Mouse (Mus musculus) heart, postnatal 10 days (tissue): ENCODE measurements around the gene Tespa1. TPM values are rescaled to one million over a fixed set of nuclear protein-coding genes. Genes with fewer than 3 reads are reported as not detected.
A peak's percentile ranks its signal among the peaks of the same experiment; 100 is the strongest.
"Not testable (repeated sequence)": the region's sequence is repeated elsewhere in the genome, so short reads cannot be mapped to it uniquely, and the experiment has no call there.

Source experiments
- DNase-seq, 2 experiments: peaks; one replicate each; pipeline ENCODE4 v3.0.0; 2021
- intact Hi-C: fragments of 180-260 bp; cut with DNase I; formaldehyde crosslinking; loops from one replicate; pipeline ENCODE4 v1.15.1; 2025
- total RNA-seq, 2 experiments: library from RNA; stranded (reverse); gene quantifications; 2 replicates each; pipeline ENCODE4 v1.2.3; 2021

Tespa1 gene
- under 1 TPM; 0.40 to 0.72 TPM for total RNA-seq

GRCm38 (mm10) chr10:130322637-130323036 is at the start of gene Tespa1:
Tespa1 (plus strand) TSS chr10:130322870.
- no peak for DNase-seq
- intact Hi-C loops: no loop called here

DNA sequence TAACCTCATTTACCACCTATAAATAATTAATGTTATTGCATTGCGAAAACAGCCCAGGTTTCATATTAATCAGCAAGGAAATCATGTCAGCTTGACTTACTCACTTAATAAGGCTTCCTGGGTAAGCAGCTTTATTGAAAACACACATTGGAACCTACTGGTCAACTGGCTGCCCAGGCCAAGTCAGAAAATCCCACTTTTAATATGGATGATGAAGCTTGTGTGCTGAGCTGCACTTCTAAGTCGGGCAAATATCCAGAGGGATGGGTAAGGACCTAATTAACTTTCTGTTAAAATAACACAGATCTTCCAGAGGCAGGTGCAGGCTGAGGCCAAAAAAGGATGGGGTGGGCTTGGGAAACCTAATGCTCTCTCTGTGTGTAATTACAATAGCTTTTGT is 46.9 kb upstream of the Tespa1 start:
- no peak for DNase-seq
- intact Hi-C loops: no loop called here

- DNase-seq: no peak
- intact Hi-C loops: no loop called here
These were observed 46.2 kb upstream of the Tespa1 start for GRCm38 (mm10) chr10:130276496-130276895.

- peak; percentile 18 to 52 for DNase-seq
These were observed 42.6 kb upstream of the Tespa1 start, which contains the start of gene Neurod4 for GRCm38 (mm10) chr10:130280066-130280465. Neurod4 (minus strand) TSS chr10:130280240.

DNA sequence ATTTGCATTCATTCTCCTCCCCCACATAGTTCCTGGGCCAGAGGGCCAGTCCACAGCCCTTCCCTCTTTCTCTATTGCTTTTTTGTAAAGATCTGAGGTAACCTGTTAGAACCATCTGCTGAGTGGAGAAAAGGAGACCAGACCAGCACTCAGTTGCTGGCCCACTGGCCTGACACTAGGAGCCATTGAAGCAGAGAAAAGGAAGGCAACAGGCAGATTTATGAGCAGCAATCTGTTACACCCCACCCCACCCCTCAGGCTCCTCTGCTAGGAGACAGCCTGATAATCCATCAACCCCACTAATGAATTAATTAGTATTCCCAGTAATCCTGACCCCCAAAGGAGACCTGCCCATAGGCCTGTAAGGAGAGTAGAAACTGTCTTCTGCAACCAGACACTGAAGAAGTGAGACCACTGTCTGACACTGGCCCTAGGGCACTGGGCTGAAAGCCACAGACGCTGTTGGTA is 40.7 kb upstream of the Tespa1 start:
- DNase-seq: no peak
- intact Hi-C loops: no loop called here

More at GRCm38 (mm10) chr10:130280066-130280465, 42.6 kb upstream of the Tespa1 start, which contains the start of gene Neurod4:
- intact Hi-C loops: no loop called here

GRCm38 (mm10) chr10:130287201-130287600 is 35.5 kb upstream of the Tespa1 start:
- DNase-seq: no peak
- intact Hi-C loops: no loop called here

GRCm38 (mm10) chr10:130288007-130288406 is 34.7 kb upstream of the Tespa1 start:
- DNase-seq: no peak

DNA sequence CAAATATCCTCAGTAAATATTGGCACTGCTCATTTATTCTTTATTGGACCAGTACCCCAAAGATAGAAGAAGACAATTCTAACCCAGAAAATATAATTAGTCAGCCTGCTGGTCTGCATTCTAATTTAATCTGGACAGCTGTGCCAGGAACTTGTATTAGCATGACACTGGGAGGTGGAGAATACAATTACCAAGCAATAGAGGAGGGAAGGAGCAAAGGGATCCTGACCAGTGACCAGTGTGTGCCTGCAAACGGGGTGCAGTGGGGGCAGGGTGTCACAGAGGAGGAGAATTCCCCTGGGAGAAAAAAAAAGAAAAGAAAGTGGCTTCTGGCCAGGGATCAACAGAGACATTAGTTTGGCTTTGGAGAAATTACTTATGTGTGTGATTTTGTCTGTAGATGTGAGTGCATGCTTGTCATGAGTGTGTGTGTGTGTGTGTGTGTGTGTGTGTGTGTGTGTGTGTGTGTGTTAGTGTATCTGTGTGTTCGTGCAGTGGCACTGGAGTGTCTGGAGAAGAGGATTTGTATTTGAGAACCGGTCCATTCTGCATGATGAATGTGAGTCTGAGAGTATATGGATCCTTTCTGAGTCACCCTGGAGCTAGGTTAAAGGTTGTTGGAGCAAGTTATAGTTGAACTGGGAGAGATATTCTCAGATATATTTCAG is 28.8 kb upstream of the Tespa1 start:
- intact Hi-C loops: no loop called here
- DNase-seq: no peak

More at GRCm38 (mm10) chr10:130288007-130288406, 34.7 kb upstream of the Tespa1 start:
- intact Hi-C loops: no loop called here

- peak in 1 of 2 experiments; percentile 15 for DNase-seq
- intact Hi-C loops: loop anchor here (1.0 kb wide), 1 partner anchor 70 kb away; no protein-coding TSS in a partner anchor
These were observed 23.9 kb upstream of the Tespa1 start for GRCm38 (mm10) chr10:130298748-130299147.

GRCm38 (mm10) chr10:130304138-130304537 is 18.5 kb upstream of the Tespa1 start:
- DNase-seq, intact Hi-C loops: not testable (repeated sequence)

- no peak for DNase-seq
- intact Hi-C loops: no loop called here
These were observed 11.0 kb upstream of the Tespa1 start for GRCm38 (mm10) chr10:130311534-130312227.

DNA sequence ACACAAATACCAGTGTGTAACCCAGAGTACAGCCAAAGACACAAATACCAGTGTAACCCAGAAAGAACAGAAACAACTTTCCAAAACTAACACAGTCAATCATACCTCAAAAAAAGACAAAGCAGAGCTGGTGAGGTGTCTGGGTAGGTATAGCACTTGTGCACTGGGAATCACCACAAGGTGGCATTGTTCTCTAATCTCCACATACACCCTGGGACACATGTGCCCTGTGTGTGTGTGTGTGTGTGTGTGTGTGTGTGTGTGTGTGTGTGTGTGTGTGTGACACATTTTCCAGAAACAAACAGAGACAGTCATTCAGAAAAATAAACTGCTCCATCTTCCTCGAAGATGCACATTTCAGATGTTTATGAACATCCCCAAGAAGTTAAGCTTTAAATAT is 9.1 kb upstream of the Tespa1 start:
- intact Hi-C loops: no loop called here
- no peak for DNase-seq

- peak; percentile 45 to 52 for DNase-seq
- intact Hi-C loops: no loop called here
These were observed 8.4 kb upstream of the Tespa1 start for GRCm38 (mm10) chr10:130314110-130314829.

DNA sequence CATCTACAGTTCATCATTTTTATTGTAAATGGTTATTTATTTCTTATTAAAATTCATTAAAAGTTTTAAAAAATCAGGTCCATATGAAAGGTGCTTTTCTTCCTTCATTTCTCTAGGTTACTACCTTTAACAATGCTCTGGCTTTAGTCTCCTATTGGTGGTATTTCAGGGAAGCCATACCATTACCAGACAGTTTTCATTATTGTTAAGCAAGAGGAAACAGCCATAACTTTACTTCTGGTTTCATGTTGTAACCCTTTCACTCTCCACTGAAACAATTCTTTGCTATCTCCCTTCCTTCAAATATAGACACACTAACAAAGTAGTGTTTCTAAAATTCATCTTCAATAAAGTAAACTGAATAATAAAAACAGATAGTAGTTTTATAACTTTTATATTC is 6.8 kb upstream of the Tespa1 start:
- DNase-seq: no peak
- intact Hi-C loops: no loop called here

GRCm38 (mm10) chr10:130318720-130319119 is 4.0 kb upstream of the Tespa1 start:
- no peak for DNase-seq
- intact Hi-C loops: no loop called here

- no peak for DNase-seq
- intact Hi-C loops: no loop called here
These were observed 2.0 kb upstream of the Tespa1 start for GRCm38 (mm10) chr10:130320715-130321114.

DNA sequence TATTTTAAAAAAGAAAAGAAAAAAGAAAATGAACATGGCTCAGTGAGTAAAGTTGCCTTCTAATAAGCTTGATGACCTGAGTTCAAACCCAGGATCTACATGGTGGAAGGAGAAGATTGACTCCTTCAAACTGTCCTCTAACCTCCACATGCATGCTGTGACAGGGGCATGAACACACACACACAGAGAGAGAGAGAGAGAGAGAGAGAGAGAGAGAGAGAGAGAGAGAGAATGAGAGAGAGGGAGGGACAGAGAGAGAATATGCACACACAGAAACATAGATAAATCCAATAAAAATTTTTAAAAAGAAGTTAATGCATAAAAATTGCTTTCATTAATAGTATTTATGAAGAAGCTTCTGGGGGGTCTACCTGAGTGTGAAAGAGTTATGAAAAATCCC is 608 bp upstream of the Tespa1 start:
- intact Hi-C loops: no loop called here
- no peak for DNase-seq

DNA sequence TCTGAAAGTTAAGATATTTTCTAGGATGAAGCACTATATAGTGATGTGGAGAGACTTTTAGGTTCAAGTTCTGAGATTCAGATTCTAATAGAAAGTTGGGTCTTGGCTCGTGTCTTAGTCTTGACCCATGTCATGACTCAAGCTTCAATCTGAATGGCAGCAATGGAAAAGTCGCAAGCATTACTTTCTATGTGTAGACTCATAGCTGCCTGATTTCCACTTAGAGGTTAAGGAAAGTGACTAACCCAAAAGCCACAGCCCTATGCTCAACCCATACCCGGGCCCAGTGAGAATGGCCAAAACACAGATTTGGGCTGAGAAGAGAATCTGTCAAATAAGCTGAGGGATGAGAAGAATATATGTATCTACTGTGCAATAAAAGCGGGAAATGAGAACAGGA is 1.6 kb downstream of the Tespa1 start:
- intact Hi-C loops: no loop called here
- no peak for DNase-seq

GRCm38 (mm10) chr10:130330711-130331110 is 8.0 kb downstream of the Tespa1 start:
- intact Hi-C loops: no loop called here
- DNase-seq: no peak

GRCm38 (mm10) chr10:130336385-130336784 is 13.7 kb downstream of the Tespa1 start:
- intact Hi-C loops: no loop called here
- no peak for DNase-seq

DNA sequence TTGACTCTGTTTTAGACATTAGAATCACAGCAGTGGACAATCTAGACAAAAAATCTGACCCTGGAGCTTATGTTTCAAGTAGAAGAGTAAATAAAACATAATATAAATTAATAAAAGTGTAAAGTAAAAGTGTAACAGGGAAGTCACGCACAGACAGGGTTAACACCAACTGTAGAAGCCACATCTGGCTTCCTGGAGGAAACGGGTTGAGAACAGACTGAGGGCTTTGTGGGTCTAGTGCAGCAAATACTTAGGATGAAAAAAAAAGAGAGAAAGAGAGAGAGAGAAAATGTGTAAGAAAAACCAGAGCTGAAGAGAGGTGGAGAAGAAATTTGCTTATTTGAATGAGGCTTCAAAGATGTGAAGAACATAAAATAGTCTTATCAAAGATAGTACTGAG is 14.9 kb downstream of the Tespa1 start:
- intact Hi-C loops: no loop called here
- no peak for DNase-seq
